Mouse (Mus musculus) liver, adult 2 months (tissue): ENCODE measurements around the gene Zfp740.

Experiments
- CTCF ChIP-seq: fragments of 200-500 bp; IDR thresholded peaks from 2 replicates; pipeline ENCODE4 v1.5.1; 2011; ENCODE audit warnings: low read depth, low read length, control low read depth
- POLR2A ChIP-seq: fragments of 200-500 bp; IDR thresholded peaks from 2 replicates; pipeline ENCODE4 v1.6.1; 2011; ENCODE audit warnings: low read length, control low read depth; ENCODE audit not compliant: insufficient read depth; ENCODE audit errors: extremely low read depth

GRCm38 (mm10) chr15:102238543-102239259 lies 35.7 kb downstream of the Zfp740 start:
- no peak for TF ChIP-seq POLR2A
- no peak for TF ChIP-seq CTCF
